Mouse (Mus musculus) MEL-GATA-1-ER (cell line): ENCODE measurements around the gene Iqsec1.

Source experiments
- DNase-seq: peaks from one replicate; pipeline ENCODE4 v3.0.0-alpha.2; 2012; ENCODE audit warnings: low read depth; ENCODE audit errors: extremely low read depth

The Iqsec1 gene

GRCm38 (mm10) chr6:90889356-90890285 lies 98.9 kb downstream of the Iqsec1 start:
- no peak for DNase-seq

DNA sequence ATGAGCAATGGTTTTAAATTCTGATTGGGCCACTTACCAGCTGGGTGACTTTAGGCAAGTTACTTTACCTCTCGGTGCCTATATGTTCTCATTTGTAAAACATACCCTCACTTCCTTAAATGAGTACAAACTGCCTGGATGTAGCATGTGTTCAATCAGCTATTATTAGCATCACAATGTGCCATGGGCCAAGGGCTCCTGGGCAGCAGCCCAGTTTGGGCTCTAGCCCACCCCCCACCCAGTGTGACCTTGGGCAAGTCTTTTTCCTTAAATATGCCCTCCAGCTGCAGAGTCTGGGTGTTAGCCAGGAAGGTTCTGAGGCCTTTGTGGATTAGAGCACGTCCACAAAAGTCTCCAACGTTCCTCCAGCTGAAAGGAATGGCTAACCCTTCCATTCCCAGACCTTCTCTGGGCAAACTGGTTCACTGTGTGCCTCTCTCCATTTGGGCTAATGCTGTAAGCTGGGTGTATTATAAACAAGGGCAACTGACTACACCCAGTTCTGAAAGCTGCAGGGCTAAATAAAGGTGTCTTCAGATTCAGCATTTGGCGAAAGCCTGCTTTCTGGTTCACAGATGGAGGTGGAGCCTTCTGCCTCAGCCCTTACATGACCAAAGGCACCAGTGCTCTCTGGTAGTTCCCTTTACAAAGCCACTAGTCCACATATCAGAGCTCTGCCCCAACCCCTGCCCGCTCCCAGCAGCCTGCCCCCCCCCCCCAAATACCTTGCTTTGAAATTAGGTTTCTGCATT lies 101.3 kb downstream of the Iqsec1 start:
- no peak for DNase-seq

GRCm38 (mm10) chr6:90885626-90886025 lies 102.9 kb downstream of the Iqsec1 start:
- no peak for DNase-seq

GRCm38 (mm10) chr6:90884631-90885030 lies 103.9 kb downstream of the Iqsec1 start:
- DNase-seq, result no peak

- DNase-seq, result no peak
Measured at GRCm38 (mm10) chr6:90880975-90881374, 107.5 kb downstream of the Iqsec1 start.

DNA sequence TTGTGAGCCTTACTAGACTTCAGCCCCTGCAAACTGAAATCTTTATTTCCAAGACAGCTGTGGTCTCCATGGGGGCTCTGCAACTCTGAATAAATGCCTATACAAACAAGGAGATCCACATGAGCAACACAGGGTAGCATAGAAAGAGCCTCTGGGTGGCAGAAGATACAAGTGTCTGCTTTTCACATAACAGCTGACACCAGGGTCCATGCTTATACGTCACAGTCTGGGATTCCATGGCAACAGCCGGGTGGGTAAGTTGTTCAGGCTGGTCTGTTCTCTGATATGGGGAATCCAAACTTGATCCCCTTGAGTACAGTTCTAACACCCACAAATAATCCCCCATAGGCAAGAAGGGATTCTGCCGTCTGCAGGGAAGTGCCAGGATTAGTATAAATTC lies 108.1 kb downstream of the Iqsec1 start:
- DNase-seq, result no peak

GRCm38 (mm10) chr6:90871581-90871980 lies 116.9 kb downstream of the Iqsec1 start:
- no peak for DNase-seq

- no peak for DNase-seq
Measured at GRCm38 (mm10) chr6:90868033-90868432, 120.5 kb downstream of the Iqsec1 start.

DNA sequence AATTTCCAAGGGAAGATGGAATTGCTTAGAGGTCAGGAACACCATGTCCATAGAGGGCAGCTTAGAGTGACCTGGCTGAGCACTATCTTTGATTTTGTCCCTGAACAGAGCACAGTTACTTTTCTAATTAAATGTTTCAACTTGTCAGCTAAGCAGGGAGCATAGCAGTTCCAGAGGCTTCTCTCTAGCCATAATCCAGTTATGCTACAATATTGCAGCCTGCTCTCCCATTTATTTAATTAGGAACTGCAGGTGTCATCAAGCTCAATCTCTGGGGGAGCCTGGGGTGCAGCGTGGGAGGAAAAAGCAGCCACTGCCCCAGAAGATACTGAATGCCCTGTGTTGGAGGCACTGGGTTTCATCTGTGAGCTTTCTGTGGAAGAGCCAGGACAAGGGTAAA lies 127.1 kb downstream of the Iqsec1 start:
- DNase-seq, result no peak

GRCm38 (mm10) chr6:90857844-90858243 lies 130.6 kb downstream of the Iqsec1 start:
- DNase-seq, result no peak

- DNase-seq, result peak; percentile 3
Measured at GRCm38 (mm10) chr6:90852360-90852759, 136.1 kb downstream of the Iqsec1 start.

DNA sequence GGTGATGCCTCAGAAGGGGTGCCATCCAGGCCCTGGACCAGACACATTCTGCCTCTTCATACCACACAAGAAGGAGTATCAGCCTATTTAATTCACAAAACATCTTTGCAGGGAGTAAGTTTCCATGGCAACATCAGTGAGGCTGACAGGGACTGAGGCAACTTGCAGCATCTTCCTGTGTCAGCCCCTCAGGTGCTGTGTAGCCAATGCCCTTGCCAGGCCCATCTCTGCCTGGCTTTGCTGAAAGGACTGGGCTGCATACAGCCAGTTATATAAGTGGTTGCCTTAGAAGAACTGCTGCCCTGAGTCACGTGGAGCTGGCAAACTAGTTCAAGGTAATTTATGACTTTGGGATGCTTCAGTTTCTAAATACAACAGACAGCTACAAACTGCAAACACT lies 140.4 kb downstream of the Iqsec1 start:
- DNase-seq, result no peak

GRCm38 (mm10) chr6:90847523-90847922 lies 141.0 kb downstream of the Iqsec1 start:
- no peak for DNase-seq

GRCm38 (mm10) chr6:90839972-90840371 lies 148.5 kb downstream of the Iqsec1 start:
- no peak for DNase-seq

- no peak for DNase-seq
Measured at GRCm38 (mm10) chr6:90836749-90837148, 151.7 kb downstream of the Iqsec1 start.

GRCm38 (mm10) chr6:90829536-90829935 lies 158.9 kb downstream of the Iqsec1 start:
- no peak for DNase-seq

GRCm38 (mm10) chr6:90825063-90825462 lies 163.4 kb downstream of the Iqsec1 start:
- DNase-seq, result peak; percentile 80

DNA sequence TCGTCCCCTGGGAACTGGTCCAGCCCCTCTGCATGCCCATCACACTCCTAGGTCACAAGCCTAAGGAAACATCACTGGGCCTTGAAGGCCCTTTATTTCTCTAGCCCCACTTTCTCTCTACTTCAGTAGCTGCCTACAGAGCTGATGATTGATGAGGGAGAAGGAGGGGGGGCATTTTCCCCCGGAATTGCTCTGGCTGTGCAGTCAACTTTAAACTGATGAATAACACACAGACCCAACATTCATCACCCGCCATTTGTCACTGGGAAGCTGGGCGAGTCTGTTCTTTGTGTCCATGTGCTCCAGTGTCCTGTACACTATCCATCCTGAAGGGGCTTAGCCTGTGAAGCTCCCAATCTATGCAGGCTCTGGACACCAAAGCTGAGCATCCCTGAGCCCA lies 165.2 kb downstream of the Iqsec1 start:
- no peak for DNase-seq

- no peak for DNase-seq
Measured at GRCm38 (mm10) chr6:90821916-90822602, 166.4 kb downstream of the Iqsec1 start.

- DNase-seq, result no peak
Measured at GRCm38 (mm10) chr6:90819880-90820279, 168.6 kb downstream of the Iqsec1 start.

- DNase-seq, result peak; percentile 43
Measured at GRCm38 (mm10) chr6:90818956-90819355, 169.5 kb downstream of the Iqsec1 start.

GRCm38 (mm10) chr6:90816551-90816950 lies 171.9 kb downstream of the Iqsec1 start:
- DNase-seq, result peak; percentile 5
